Mouse (Mus musculus) neural tube, embryonic 13.5 days (tissue): Measurements from ENCODE around the gene Adam12. TPM values are rescaled to one million over a fixed set of nuclear protein-coding genes. Genes with fewer than 3 reads are reported as not detected.

Experiments used
- ATAC-seq: fragments of 200-750 bp; cut with Nextera tagmentation; 2 replicates; pipeline ENCODE4 v1.8.0; 2017; ENCODE audit warnings: low read depth, mild to moderate bottlenecking, moderate TSS enrichment, moderate library complexity
- H3K27ac ChIP-seq: fragments of 300-500 bp; sonication (generic); replicated peaks from 2 replicates; pipeline ENCODE4 v1.5.1; 2015; ENCODE audit warnings: moderate library complexity, mild to moderate bottlenecking, inconsistent platforms
- H3K27me3 ChIP-seq: fragments of 300-500 bp; sonication (generic); 2 replicates; pipeline ENCODE4 v1.6.1; 2015; ENCODE audit warnings: mild to moderate bottlenecking, inconsistent platforms
- H3K36me3 ChIP-seq: fragments of 300-500 bp; sonication (generic); 2 replicates; pipeline ENCODE4 v1.6.1; 2015; ENCODE audit warnings: mild to moderate bottlenecking, inconsistent platforms
- H3K4me1 ChIP-seq: fragments of 300-500 bp; sonication (generic); replicated peaks from 2 replicates; pipeline ENCODE4 v1.6.1; 2015; ENCODE audit warnings: inconsistent platforms
- H3K4me2 ChIP-seq: fragments of 300-500 bp; sonication (generic); 2 replicates; pipeline ENCODE4 v1.6.1; 2015; ENCODE audit warnings: inconsistent platforms, mild to moderate bottlenecking, moderate library complexity
- H3K4me3 ChIP-seq: fragments of 300-500 bp; sonication (generic); 2 replicates; pipeline ENCODE4 v1.5.1; 2015; ENCODE audit warnings: mild to moderate bottlenecking, inconsistent platforms
- H3K9ac ChIP-seq: fragments of 300-500 bp; sonication (generic); 2 replicates; pipeline ENCODE4 v1.6.1; 2015; ENCODE audit warnings: moderate library complexity, mild to moderate bottlenecking, inconsistent platforms
- H3K9me3 ChIP-seq: fragments of 300-500 bp; sonication (generic); 2 replicates; pipeline ENCODE4 v1.6.1; 2016; ENCODE audit warnings: inconsistent platforms
- WGBS: fragments of 180-500 bp; shearing (Covaris S2); methylation state at CpG from one replicate; pipeline ENCODE4 v1.1.7; 2015; 5-methylcytosine and 5-hydroxymethylcytosine counted together
- polyA plus RNA-seq: library from polyadenylated mRNA; unstranded; fragments of >200 nt; fragmentation: Nextera tagmentation; extraction: Ambion mirVana; gene quantifications from 2 replicates; pipeline ENCODE4 v1.2.1, GENCODE M21; 2015

The Adam12 gene
- polyA plus RNA-seq, 1 experiment from 2014 or later: 2.4 TPM

- no peak overlapping the region for H3K9ac ChIP-seq
- H3K27me3 ChIP-seq: no peaks in the 10 kb centered on the region; the same call in 1 of the 2 replicates
- H3K9me3 ChIP-seq: no peaks in the 10 kb centered on the region
- H3K4me3 ChIP-seq: no peak overlapping the region
- H3K4me1 ChIP-seq: no peaks in the 10 kb centered on the region; the same call in 1 of the 2 replicates
- H3K27ac ChIP-seq: no peak overlapping the region
- ATAC-seq: no peak
- H3K36me3 ChIP-seq: no peaks in the 10 kb centered on the region
- 38% methylated on average over 2 of the region's 2 CpGs for WGBS
- no peak overlapping the region for H3K4me2 ChIP-seq
Observed at GRCm38 (mm10) chr7:134093871-134094270, 138.1 kb downstream of the Adam12 start.

- Histone ChIP-seq H3K4me1 (no peaks in the 10 kb centered on the region; the same call in 1 of the 2 replicates), H3K4me2 (no peak overlapping the region), H3K27ac (no peak overlapping the region), H3K9me3 (no peaks in the 10 kb centered on the region), H3K4me3 (no peak overlapping the region), H3K36me3 (no peaks in the 10 kb centered on the region), H3K27me3 (no peaks in the 10 kb centered on the region; the same call in 1 of the 2 replicates), H3K9ac (no peak overlapping the region)
- no peak for ATAC-seq
- 83% methylated on average over 3 of the region's 3 CpGs for WGBS
Observed at GRCm38 (mm10) chr7:134090764-134091163, 141.2 kb downstream of the Adam12 start.

- ATAC-seq: no peak
- Histone ChIP-seq H3K27ac (no peak overlapping the region), H3K4me3 (no peak overlapping the region), H3K4me2 (no peak overlapping the region), H3K36me3 (no peaks in the 10 kb centered on the region), H3K9ac (no peak overlapping the region), H3K27me3 (no peaks in the 10 kb centered on the region; the same call in 1 of the 2 replicates), H3K4me1 (no peaks in the 10 kb centered on the region; the same call in 1 of the 2 replicates), H3K9me3 (no peaks in the 10 kb centered on the region)
- 95% methylated on average over 9 of the region's 9 CpGs for whole genome bisulfite sequencing
Observed at GRCm38 (mm10) chr7:134090256-134090655, 141.7 kb downstream of the Adam12 start.

- no peak overlapping the region for H3K27ac ChIP-seq
- H3K4me1 ChIP-seq: no peaks in the 10 kb centered on the region
- no peaks in the 10 kb centered on the region for H3K36me3 ChIP-seq
- no peak overlapping the region for H3K9ac ChIP-seq
- no peak overlapping the region for H3K4me2 ChIP-seq
- no peak overlapping the region for H3K4me3 ChIP-seq
- H3K9me3 ChIP-seq: no peaks in the 10 kb centered on the region
- no peaks in the 10 kb centered on the region; the same call in 1 of the 2 replicates for H3K27me3 ChIP-seq
- ATAC-seq: no peak
- 78% methylated on average over 14 of the region's 14 CpGs for WGBS
Observed at GRCm38 (mm10) chr7:134088548-134089347, 143.2 kb downstream of the Adam12 start.

- no peaks in the 10 kb centered on the region for H3K36me3 ChIP-seq
- no peak for ATAC-seq
- WGBS: 55% methylated on average over 2 of the region's 2 CpGs
Observed at GRCm38 (mm10) chr7:134085396-134085795, 146.6 kb downstream of the Adam12 start.

GRCm38 (mm10) chr7:134084926-134085325 lies 147.0 kb downstream of the Adam12 start:
- Histone ChIP-seq H3K27me3 (no peaks in the 10 kb centered on the region), H3K4me1 (peaks cover 4% of the 10 kb centered on the region; the same call in 1 of the 2 replicates), H3K36me3 (no peaks in the 10 kb centered on the region), H3K4me3 (no peak overlapping the region), H3K4me2 (no peak overlapping the region), H3K9ac (no peak overlapping the region), H3K9me3 (no peaks in the 10 kb centered on the region), H3K27ac (no peak overlapping the region)
- ATAC-seq: no peak

More at GRCm38 (mm10) chr7:134085396-134085795, 146.6 kb downstream of the Adam12 start:
- peaks cover 4% of the 10 kb centered on the region; the same call in 1 of the 2 replicates for H3K4me1 ChIP-seq
- H3K27me3 ChIP-seq: no peaks in the 10 kb centered on the region; the same call in 1 of the 2 replicates
- no peaks in the 10 kb centered on the region for H3K9me3 ChIP-seq
- H3K4me2 ChIP-seq: no peak overlapping the region
- H3K9ac ChIP-seq: no peak overlapping the region
- H3K4me3 ChIP-seq: no peak overlapping the region
- no peak overlapping the region for H3K27ac ChIP-seq

- no peak overlapping the region for H3K9ac ChIP-seq
- WGBS: 50% methylated on average over 8 of the region's 8 CpGs
- no peak overlapping the region for H3K27ac ChIP-seq
- no peak overlapping the region for H3K4me3 ChIP-seq
- H3K36me3 ChIP-seq: no peaks in the 10 kb centered on the region
- H3K9me3 ChIP-seq: no peaks in the 10 kb centered on the region
- H3K4me2 ChIP-seq: no peak overlapping the region
- ATAC-seq: no peak
- peaks cover 4% of the 10 kb centered on the region; the same call in 1 of the 2 replicates for H3K4me1 ChIP-seq
- no peaks in the 10 kb centered on the region for H3K27me3 ChIP-seq
Observed at GRCm38 (mm10) chr7:134081307-134082072, 150.5 kb downstream of the Adam12 start.

GRCm38 (mm10) chr7:134079980-134080725 lies 151.8 kb downstream of the Adam12 start:
- H3K9me3 ChIP-seq: no peaks in the 10 kb centered on the region
- 85% methylated on average over 17 of the region's 17 CpGs for WGBS
- H3K27me3 ChIP-seq: no peaks in the 10 kb centered on the region
- H3K27ac ChIP-seq: no peak overlapping the region
- H3K9ac ChIP-seq: no peak overlapping the region
- H3K4me2 ChIP-seq: no peak overlapping the region
- no peak overlapping the region for H3K4me3 ChIP-seq
- H3K4me1 ChIP-seq: peaks cover 4% of the 10 kb centered on the region; the same call in 1 of the 2 replicates
- ATAC-seq: no peak
- H3K36me3 ChIP-seq: no peaks in the 10 kb centered on the region

- ATAC-seq: no peak
- Histone ChIP-seq H3K9ac (no peak overlapping the region), H3K27ac (no peak overlapping the region), H3K9me3 (no peaks in the 10 kb centered on the region), H3K4me1 (peaks cover 4% of the 10 kb centered on the region; the same call in 1 of the 2 replicates), H3K4me2 (no peak overlapping the region), H3K27me3 (no peaks in the 10 kb centered on the region), H3K4me3 (no peak overlapping the region), H3K36me3 (no peaks in the 10 kb centered on the region)
- 87% methylated on average over 4 of the region's 4 CpGs for WGBS
Observed at GRCm38 (mm10) chr7:134077684-134078083, 154.3 kb downstream of the Adam12 start.

GRCm38 (mm10) chr7:134073011-134073410 lies 158.9 kb downstream of the Adam12 start:
- no peak overlapping the region for H3K4me3 ChIP-seq
- H3K4me2 ChIP-seq: no peak overlapping the region
- H3K9ac ChIP-seq: no peak overlapping the region
- no peak for ATAC-seq
- no peaks in the 10 kb centered on the region for H3K4me1 ChIP-seq
- H3K36me3 ChIP-seq: no peaks in the 10 kb centered on the region
- H3K27ac ChIP-seq: no peak overlapping the region
- H3K27me3 ChIP-seq: no peaks in the 10 kb centered on the region
- H3K9me3 ChIP-seq: no peaks in the 10 kb centered on the region
- 82% methylated on average over 5 of the region's 5 CpGs for WGBS

- no peaks in the 10 kb centered on the region for H3K9me3 ChIP-seq
- 84% methylated on average over 11 of the region's 11 CpGs for WGBS
- no peak for ATAC-seq
- no peak overlapping the region for H3K9ac ChIP-seq
- no peaks in the 10 kb centered on the region for H3K4me1 ChIP-seq
- no peak overlapping the region for H3K4me3 ChIP-seq
- H3K36me3 ChIP-seq: no peaks in the 10 kb centered on the region
- H3K27me3 ChIP-seq: no peaks in the 10 kb centered on the region
- H3K27ac ChIP-seq: no peak overlapping the region
- no peak overlapping the region for H3K4me2 ChIP-seq
Observed at GRCm38 (mm10) chr7:134071153-134071885, 160.6 kb downstream of the Adam12 start.
